Mouse (Mus musculus) cerebellum, adult 2 months (tissue): ENCODE data around the gene Gnl3. TPM values are rescaled to one million over a fixed set of nuclear protein-coding genes. Genes with fewer than 3 reads are reported as not detected.

Experiments
- DNase-seq, 2 experiments: peaks; one replicate each; pipeline ENCODE4 v3.0.0; 2021
- H3K27ac ChIP-seq: fragments of 200-500 bp; 2 replicates; pipeline ENCODE4 v1.5.1; 2012; ENCODE audit warnings: low read length, control low read depth, inconsistent platforms; ENCODE audit not compliant: insufficient read depth
- H3K27me3 ChIP-seq: fragments of 200-500 bp; 2 replicates; pipeline ENCODE4 v1.6.1; 2012; ENCODE audit warnings: inconsistent platforms, mild to moderate bottlenecking, low read length, moderate library complexity; ENCODE audit not compliant: control insufficient read depth, insufficient read depth
- H3K4me1 ChIP-seq: fragments of 200-500 bp; 2 replicates; pipeline ENCODE4 v1.6.1; 2011; ENCODE audit warnings: low read length; ENCODE audit not compliant: control insufficient read depth, insufficient read depth
- H3K4me3 ChIP-seq: fragments of 200-500 bp; replicated peaks from 2 replicates; pipeline ENCODE3; 2011; ENCODE audit warnings: mild to moderate bottlenecking, low read depth, low read length, control low read depth; ENCODE audit not compliant: insufficient read depth
- CTCF ChIP-seq: fragments of 200-500 bp; IDR thresholded peaks from 2 replicates; pipeline ENCODE4 v1.5.1; 2011; ENCODE audit warnings: low read depth, mild to moderate bottlenecking, control low read depth, low read length, moderate library complexity, borderline replicate concordance; ENCODE audit not compliant: insufficient read depth
- POLR2A ChIP-seq: fragments of 200-500 bp; IDR thresholded peaks from 2 replicates; pipeline ENCODE4 v1.6.1; 2011; ENCODE audit warnings: low read length, control low read depth, borderline replicate concordance; ENCODE audit not compliant: insufficient read depth
- WGBS: fragments of 180-500 bp; shearing (Covaris S2); methylation state at CpG from one replicate; pipeline ENCODE4 v1.1.7; 2018; 5-methylcytosine and 5-hydroxymethylcytosine counted together
- polyA plus RNA-seq: library from polyadenylated mRNA; depleted of rRNA; stranded (reverse); fragments of >200 nt; gene quantifications from 2 replicates; pipeline ENCODE4 v1.2.3, GENCODE M21; 2012

The Gnl3 gene
- polyA plus RNA-seq, 1 experiment = 47.3 TPM

- peaks cover 6% of the 10 kb centered on the region; the same call in 1 of the 2 replicates for H3K4me1 ChIP-seq
- DNase-seq = no peak
- H3K27me3 ChIP-seq = no peaks in the 10 kb centered on the region
- WGBS = 81% methylated on average over 1 of the region's 1 CpGs
- H3K4me3 ChIP-seq = no peak overlapping the region
- TF ChIP-seq CTCF = no peak
- no peak for TF ChIP-seq POLR2A
- no peak overlapping the region for H3K27ac ChIP-seq
These were observed 2.9 kb downstream of the Gnl3 start for GRCm38 (mm10) chr14:31016063-31016462.

- DNase-seq = no peak
- 97% methylated on average over 2 of the region's 2 CpGs for WGBS
- Histone ChIP-seq H3K27me3 (no peaks in the 10 kb centered on the region), H3K4me3 (no peak overlapping the region), H3K27ac (no peak overlapping the region), H3K4me1 (peaks cover 3% of the 10 kb centered on the region; the same call in 1 of the 2 replicates)
- no peak for TF ChIP-seq POLR2A
- TF ChIP-seq CTCF = no peak
These were observed 5.0 kb downstream of the Gnl3 start for GRCm38 (mm10) chr14:31013928-31014327.

GRCm38 (mm10) chr14:31011588-31011987 lies 7.4 kb downstream of the Gnl3 start:
- WGBS = 94% methylated on average over 3 of the region's 3 CpGs
- TF ChIP-seq POLR2A (no peak), CTCF (no peak)
- Histone ChIP-seq H3K4me1 (no peaks in the 10 kb centered on the region), H3K4me3 (no peak overlapping the region), H3K27ac (no peak overlapping the region), H3K27me3 (no peaks in the 10 kb centered on the region)
- DNase-seq = no peak

- no peak for DNase-seq
- TF ChIP-seq CTCF (no peak), POLR2A (no peak)
- H3K27ac ChIP-seq = no peak overlapping the region
- WGBS = 87% methylated on average over 5 of the region's 5 CpGs
- H3K27me3 ChIP-seq = no peaks in the 10 kb centered on the region
- no peak overlapping the region for H3K4me3 ChIP-seq
- no peaks in the 10 kb centered on the region; the same call in none of the 2 replicates for H3K4me1 ChIP-seq
These were observed 12.2 kb downstream of the Gnl3 start for GRCm38 (mm10) chr14:31006779-31007178.

- Histone ChIP-seq H3K27me3 (no peaks in the 10 kb centered on the region), H3K27ac (no peak overlapping the region), H3K4me1 (no peaks in the 10 kb centered on the region; the same call in none of the 2 replicates), H3K4me3 (no peak overlapping the region)
- no peak for DNase-seq
- WGBS = 87% methylated on average over 2 of the region's 2 CpGs
- TF ChIP-seq POLR2A (no peak), CTCF (no peak)
These were observed 14.4 kb downstream of the Gnl3 start for GRCm38 (mm10) chr14:31004527-31004926.

- peak within 1 kb of the TSS; percentile 79 for H3K27ac ChIP-seq
- peak; percentile 85 to 92 for DNase-seq
- under 1% methylated on average over 84 of the region's 84 CpGs for whole genome bisulfite sequencing
- TF ChIP-seq CTCF (no peak), POLR2A (peak; percentile 78; the same call in 1 of the 2 replicates)
- H3K27me3 ChIP-seq = no peaks in the 10 kb centered on the region
- no peaks in the 10 kb centered on the region; the same call in none of the 2 replicates for H3K4me1 ChIP-seq
- H3K4me3 ChIP-seq = peak within 1 kb of the TSS; percentile 76
These were observed 17.4 kb downstream of the Gnl3 start, which contains the start of the genes Glt8d1 and Spcs1 for GRCm38 (mm10) chr14:31001307-31002205. Glt8d1 (plus strand) TSS chr14:31001400. Spcs1 (minus strand) TSS chr14:31001672.

GRCm38 (mm10) chr14:31000816-31001306 lies 18.1 kb downstream of the Gnl3 start:
- DNase-seq = no peak
- Histone ChIP-seq H3K27ac (peak overlapping the region; percentile 79; the same call in 1 of the 2 replicates), H3K4me3 (peak overlapping the region; percentile 76), H3K27me3 (no peaks in the 10 kb centered on the region), H3K4me1 (no peaks in the 10 kb centered on the region; the same call in none of the 2 replicates)
- TF ChIP-seq POLR2A (no peak; the same call in 1 of the 2 replicates), CTCF (no peak)
- WGBS = under 1% methylated on average over 21 of the region's 21 CpGs

- no peak for DNase-seq
- H3K4me1 ChIP-seq = no peaks in the 10 kb centered on the region; the same call in none of the 2 replicates
- peak overlapping the region; percentile 76 for H3K4me3 ChIP-seq
- WGBS = 59% methylated on average over 10 of the region's 10 CpGs
- no peaks in the 10 kb centered on the region for H3K27me3 ChIP-seq
- no peak overlapping the region for H3K27ac ChIP-seq
- no peak for TF ChIP-seq CTCF
- TF ChIP-seq POLR2A = no peak
These were observed 18.6 kb downstream of the Gnl3 start for GRCm38 (mm10) chr14:31000356-31000755.
